ENCODE assay signal across 14 mouse cellular contexts in genomic region chr2:25156990-25157389, GRCm38 (mm10). TPM values are rescaled to one million over a fixed set of nuclear protein-coding genes. Genes with fewer than 3 reads are reported as not detected.
A peak's percentile ranks its signal among the peaks of the same experiment; 100 is the strongest.
DNase-seq lines count a peak whose midpoint lies in the region; TF ChIP-seq lines count a peak whose summit lies in the region.
"Had no signal": no experiment of that assay in that cellular context is flagged by ENCODE, and none has a peak within 500 bp of the region (broad histone marks: within the 10 kb centered on the region; RNA-seq: fewer than 3 reads in every experiment).

No protein-coding gene starts in this region.

- intact Hi-C loops in left cerebral cortex, adult 2 months (cut with DNase I): loop anchor here (2.0 kb wide), 1 partner anchor 58 kb away; no protein-coding TSS in a partner anchor

- no peak overlapping the region for H3K4me3 ChIP-seq in left cerebral cortex, adult 2 months
- no peak overlapping the region for H3K4me3 ChIP-seq in limb, embryonic 10.5 days
- H3K4me3 ChIP-seq: hindbrain, embryonic 10.5 days; midbrain, embryonic 15.5 days; neural tube, embryonic 13.5 days had no signal

- TF ChIP-seq CTCF in left cerebral cortex, adult 2 months (IDR thresholded peaks at IDR 0.05): peak; percentile 51

- H3K36me3 ChIP-seq in limb, embryonic 10.5 days: no peaks in the 10 kb centered on the region
- H3K36me3 ChIP-seq: hindbrain, embryonic 10.5 days; midbrain, embryonic 15.5 days; neural tube, embryonic 13.5 days had no signal

- H3K4me1 ChIP-seq in limb, embryonic 10.5 days: no peaks in the 10 kb centered on the region
- H3K4me1 ChIP-seq: hindbrain, embryonic 10.5 days; midbrain, embryonic 15.5 days; neural tube, embryonic 13.5 days had no signal

- peak; percentile 36 for DNase-seq in embryo, embryonic 10.5 days (ENCODE audit: low spot score)
- DNase-seq in embryo, embryonic 10 days (ENCODE audit: low spot score): no peak
- no peak for DNase-seq in left cerebral cortex, adult 2 months (ENCODE audit: extremely low spot score in 1 of 2, low spot score in 2 of 2)
- no peak for DNase-seq in left cerebral cortex, adult 9 months (ENCODE audit: low spot score in 2 of 2)
- DNase-seq in B cell, adult 2 months: peak; percentile 30 to 31
- peak; percentile 51 for DNase-seq in ZHBTc4 (ENCODE audit: low read depth, low spot score)
- no peak for DNase-seq in limb, embryonic 10.5 days (ENCODE audit: low spot score)
- DNase-seq in adrenal gland, postnatal 4 days (ENCODE audit: low spot score in 2 of 2): no peak
- DNase-seq: cerebellum, adult 18-20 months had no signal

- no peaks in the 10 kb centered on the region for H3K27me3 ChIP-seq in limb, embryonic 10.5 days (ENCODE audit: low read depth, poor library complexity, severe bottlenecking)
- H3K27me3 ChIP-seq: midbrain, embryonic 15.5 days; neural tube, embryonic 13.5 days had no signal

- H3K9me3 ChIP-seq in limb, embryonic 10.5 days (replicated peaks): no peaks in the 10 kb centered on the region
- H3K9me3 ChIP-seq: hindbrain, embryonic 10.5 days; midbrain, embryonic 15.5 days; neural tube, embryonic 13.5 days had no signal

- WGBS in limb, embryonic 10.5 days: 41% methylated on average over 2 of the region's 2 CpGs

- H3K27ac ChIP-seq in left cerebral cortex, adult 2 months: no peak overlapping the region
- no peak overlapping the region for H3K27ac ChIP-seq in limb, embryonic 10.5 days
- H3K27ac ChIP-seq: hindbrain, embryonic 10.5 days; midbrain, embryonic 15.5 days; neural tube, embryonic 13.5 days had no signal

RNA-seq across cellular contexts. Expression of gene Nrarp, which starts 23.6 kb away (rescaled TPM):
- total RNA-seq in left cerebral cortex, adult 2 months (2021): 10 to 100 TPM; 20.2 to 21.7 TPM
- polyA plus RNA-seq in limb, embryonic 10.5 days (2016; fragmentation: Nextera tagmentation; extraction: Ambion mirVana): 7.9 and 10.3 TPM in 2 replicates
- total RNA-seq in adrenal gland, postnatal 4 days (2021): 10 to 100 TPM; 10.2 to 18.4 TPM

RNA-seq across cellular contexts. Expression of gene Tor4a, which starts 39.7 kb away (rescaled TPM):
- 1 to 10 TPM; 2.0 to 2.2 TPM for total RNA-seq in left cerebral cortex, adult 2 months (2021)
- polyA plus RNA-seq in limb, embryonic 10.5 days (2016; fragmentation: Nextera tagmentation; extraction: Ambion mirVana): 3.2 TPM in 2 replicates
- 10 to 100 TPM; 23.1 to 24.3 TPM for total RNA-seq in adrenal gland, postnatal 4 days (2021)

RNA-seq across cellular contexts. Expression of gene Nelfb, which starts 54.3 kb away (rescaled TPM):
- 10 to 100 TPM; 53.4 to 64.3 TPM for total RNA-seq in left cerebral cortex, adult 2 months (2021)
- 129 and 137 TPM in 2 replicates for polyA plus RNA-seq in limb, embryonic 10.5 days (2016; fragmentation: Nextera tagmentation; extraction: Ambion mirVana)
- total RNA-seq in adrenal gland, postnatal 4 days (2021): 10 to 100 TPM; 64.8 to 65.8 TPM

RNA-seq across cellular contexts. Expression of gene Stpg3, which starts 57.4 kb away (rescaled TPM):
- total RNA-seq in left cerebral cortex, adult 2 months (2021): not detected
- 0.14 TPM in 1 of 2 replicates, not detected in the other for polyA plus RNA-seq in limb, embryonic 10.5 days (2016; fragmentation: Nextera tagmentation; extraction: Ambion mirVana)
- total RNA-seq in adrenal gland, postnatal 4 days (2021): not detected
- polyA plus RNA-seq: C2C12; hindbrain, embryonic 10.5 days; midbrain, embryonic 15.5 days; thymus, postnatal 0 days had no signal

Comparison
In these comparisons a context has a peak if more than half of its experiments do, and no peak if none do; other contexts are left out.
1. DNase-seq: peak in embryo, embryonic 10.5 days (single experiment), B cell, adult 2 months (2 of 2) and ZHBTc4 (single experiment); none in embryo, embryonic 10 days (single experiment), left cerebral cortex, adult 2 months (0 of 2), left cerebral cortex, adult 9 months (0 of 2), limb, embryonic 10.5 days (single experiment) and adrenal gland, postnatal 4 days (0 of 2).
2. RNA of gene Tor4a, which starts 39.7 kb away (total RNA-seq): 23.1 to 24.3 TPM in adrenal gland, postnatal 4 days; 2.0 to 2.2 TPM in left cerebral cortex, adult 2 months; every median in the first group is over 4 times any median in the second.